19 mouse cellular contexts compared by ENCODE assay signal in genomic region chr11:75515186-75515585, GRCm38 (mm10). TPM values are rescaled to one million over a fixed set of nuclear protein-coding genes. Genes with fewer than 3 reads are reported as not detected.
DNase-seq lines count a peak whose midpoint lies in the region; ATAC-seq and TF ChIP-seq lines count a peak whose summit lies in the region.
"Had no signal": no experiment of that assay in that cellular context is flagged by ENCODE, and none has a peak within 500 bp of the region (broad histone marks: within the 10 kb centered on the region; RNA-seq: fewer than 3 reads in every experiment).

No protein-coding gene starts in this region.

- H3K9ac ChIP-seq in heart, adult 2 months (ENCODE audit: low read depth, low read length), result no peak overlapping the region
- H3K9ac ChIP-seq in heart, embryonic 12.5 days, result no peak overlapping the region
- H3K9ac ChIP-seq: forebrain, embryonic 13.5 days; forebrain, postnatal 0 days; hindbrain, embryonic 15.5 days had no signal

- H3K9me3 ChIP-seq in heart, embryonic 12.5 days (replicated peaks), result no peaks in the 10 kb centered on the region
- H3K9me3 ChIP-seq in E14TG2a.4 (ENCODE audit: low read length), result no peaks in the 10 kb centered on the region
- H3K9me3 ChIP-seq: embryonic facial prominence, embryonic 10.5 days; forebrain, embryonic 13.5 days; G1E; hindbrain, embryonic 15.5 days had no signal

- peaks cover 13% of the 10 kb centered on the region for H3K4me1 ChIP-seq in heart, adult 2 months (ENCODE audit: control insufficient read depth, insufficient read depth, low read length)
- peaks cover 11% of the 10 kb centered on the region for H3K4me1 ChIP-seq in heart, embryonic 12.5 days (replicated peaks)
- peaks cover 42% of the 10 kb centered on the region for H3K4me1 ChIP-seq in E14TG2a.4 (replicated peaks; ENCODE audit: low read depth, low read length)

- peak; percentile 22 for DNase-seq in cerebellum, adult 11-12 months
- no peak for DNase-seq in cerebellum, adult 8-10 months
- no peak for DNase-seq in heart, adult 2 months
- peak; percentile 30 for DNase-seq in ZHBTc4 (ENCODE audit: low read depth, low spot score)
- DNase-seq in testis, postnatal 10 days (ENCODE audit: low spot score), result no peak
- DNase-seq in lung, postnatal 14 days, result no peak
- DNase-seq: adrenal gland, postnatal 10 days; cerebellum, adult 9-10 months; cerebellum, postnatal 36 days; forebrain, postnatal 0 days; gastrocnemius, postnatal 36 days; heart, adult 18-20 months had no signal

- 89% methylated on average over 25 of the region's 25 CpGs for WGBS in heart, adult 2 months
- 90% methylated on average over 25 of the region's 25 CpGs for WGBS in heart, embryonic 12.5 days

- intact Hi-C loops in heart, adult 2 months (cut with DNase I), result no loop called here

- no peak overlapping the region for H3K4me2 ChIP-seq in heart, embryonic 12.5 days
- H3K4me2 ChIP-seq: forebrain, embryonic 13.5 days; hindbrain, embryonic 15.5 days had no signal

- TF ChIP-seq POLR2A in heart, adult 2 months (IDR thresholded peaks at IDR 0.05; ENCODE audit: insufficient read depth, low read depth, low read length), result no peak

- H3K27ac ChIP-seq in heart, adult 2 months, result 0 out of 2 replicates have a peak overlapping the region, but pooled peaks have one; percentile 12
- H3K27ac ChIP-seq in heart, embryonic 12.5 days (ENCODE audit: poor library complexity, severe bottlenecking), result no peak overlapping the region
- H3K27ac ChIP-seq: embryonic facial prominence, embryonic 10.5 days; forebrain, embryonic 13.5 days; hindbrain, embryonic 15.5 days had no signal

- no peak for ATAC-seq in heart, embryonic 12.5 days (ENCODE audit: insufficient number of reproducible peaks, low FRiP score)
- ATAC-seq: forebrain, embryonic 13.5 days; forebrain, postnatal 0 days; intestine, embryonic 16.5 days had no signal

- H3K36me3 ChIP-seq in heart, adult 2 months (ENCODE audit: control insufficient read depth, insufficient read depth, low read length), result no peaks in the 10 kb centered on the region
- H3K36me3 ChIP-seq in heart, embryonic 12.5 days, result 0 out of 2 replicates have a peak, but pooled peaks cover 9% of the 10 kb centered on the region
- H3K36me3 ChIP-seq in E14TG2a.4 (ENCODE audit: insufficient read depth, low read length), result 0 out of 2 replicates have a peak, but pooled peaks cover 3% of the 10 kb centered on the region
- H3K36me3 ChIP-seq: hindbrain, embryonic 15.5 days had no signal

- no peak for TF ChIP-seq EP300 in heart, adult 2 months (IDR thresholded peaks at IDR 0.05; ENCODE audit: insufficient read depth, low read depth, low read length)

- H3K4me3 ChIP-seq in heart, adult 2 months, result no peak overlapping the region
- no peak overlapping the region for H3K4me3 ChIP-seq in heart, embryonic 12.5 days
- peak overlapping the region; percentile 69 for H3K4me3 ChIP-seq in E14TG2a.4 (replicated peaks; ENCODE audit: low read length)
- H3K4me3 ChIP-seq: embryonic facial prominence, embryonic 10.5 days; forebrain, embryonic 13.5 days; hindbrain, embryonic 15.5 days had no signal

- H3K27me3 ChIP-seq in heart, adult 2 months (ENCODE audit: control insufficient read depth, insufficient read depth, low read length), result no peaks in the 10 kb centered on the region
- no peaks in the 10 kb centered on the region for H3K27me3 ChIP-seq in heart, embryonic 12.5 days (replicated peaks)
- H3K27me3 ChIP-seq in E14TG2a.4 (ENCODE audit: insufficient read depth, low read length), result peaks cover 36% of the 10 kb centered on the region
- H3K27me3 ChIP-seq: forebrain, embryonic 13.5 days; hindbrain, embryonic 15.5 days had no signal

- no peaks in the 10 kb centered on the region; the same call in 1 of the 2 replicates for H3K79me2 ChIP-seq in heart, adult 2 months (replicated peaks; ENCODE audit: control insufficient read depth, insufficient read depth, low read length)

- no peak for TF ChIP-seq CTCF in heart, adult 2 months (IDR thresholded peaks at IDR 0.05)
- no peak for TF ChIP-seq CTCF in E14TG2a.4 (conservative IDR thresholded peaks at IDR 0.05; ENCODE audit: low read length)

RNA-seq across cellular contexts. Expression of gene Scarf1, which starts 1.8 kb away (rescaled TPM):
- total RNA-seq in heart, adult 2 months (2021), result 1 to 10 TPM; 7.6 to 8.5 TPM
- 18.1 and 21.6 TPM in 2 replicates for polyA plus RNA-seq in heart, adult 2 months (2012; rRNA removed)
- polyA plus RNA-seq in heart, embryonic 12.5 days (2016; fragmentation: Nextera tagmentation; extraction: Ambion mirVana), result 12.3 and 13.8 TPM in 2 replicates

RNA-seq across cellular contexts. Expression of gene Rilp, which starts 5.3 kb away (rescaled TPM):
- 10 to 100 TPM; 40.5 to 48.8 TPM for total RNA-seq in heart, adult 2 months (2021)
- polyA plus RNA-seq in heart, adult 2 months (2012; rRNA removed), result 39.2 and 62.0 TPM in 2 replicates
- polyA plus RNA-seq in heart, embryonic 12.5 days (2016; fragmentation: Nextera tagmentation; extraction: Ambion mirVana), result 1.4 and 2.3 TPM in 2 replicates

RNA-seq across cellular contexts. Expression of gene Slc43a2, which starts 16.3 kb away (rescaled TPM):
- 10 to 100 TPM; 13.7 to 14.6 TPM for total RNA-seq in heart, adult 2 months (2021)
- polyA plus RNA-seq in heart, adult 2 months (2012; rRNA removed), result 13.1 and 13.6 TPM in 2 replicates
- polyA plus RNA-seq in heart, embryonic 12.5 days (2016; fragmentation: Nextera tagmentation; extraction: Ambion mirVana), result 4.1 and 4.3 TPM in 2 replicates

RNA-seq across cellular contexts. Expression of gene Prpf8, which starts 28.6 kb away (rescaled TPM):
- 10 to 100 TPM; 84.4 to 93.2 TPM for total RNA-seq in heart, adult 2 months (2021)
- 49.0 and 86.5 TPM in 2 replicates for polyA plus RNA-seq in heart, adult 2 months (2012; rRNA removed)
- polyA plus RNA-seq in heart, embryonic 12.5 days (2016; fragmentation: Nextera tagmentation; extraction: Ambion mirVana), result 41.3 and 42.7 TPM in 2 replicates

RNA-seq across cellular contexts. Expression of gene Tlcd2, which starts 53.7 kb away (rescaled TPM):
- total RNA-seq in heart, adult 2 months (2021), result 1 to 10 TPM; 3.7 to 4.6 TPM
- 10.3 and 14.3 TPM in 2 replicates for polyA plus RNA-seq in heart, adult 2 months (2012; rRNA removed)
- polyA plus RNA-seq in heart, embryonic 12.5 days (2016; fragmentation: Nextera tagmentation; extraction: Ambion mirVana), result 12.7 and 13.1 TPM in 2 replicates
- polyA plus RNA-seq: G1E had no signal

Comparison
In these comparisons a context has a peak if more than half of its experiments do, and no peak if none do; other contexts are left out.
1. DNase-seq: peak in cerebellum, adult 11-12 months (single experiment) and ZHBTc4 (single experiment); none in cerebellum, adult 8-10 months (single experiment), heart, adult 2 months (0 of 2), testis, postnatal 10 days (single experiment) and lung, postnatal 14 days (single experiment).
2. RNA of gene Rilp, which starts 5.3 kb away (polyA plus RNA-seq): 39.2 to 62.0 TPM in heart, adult 2 months; 1.4 to 2.3 TPM in heart, embryonic 12.5 days; every median in the first group is over 10 times any median in the second.